Mouse (Mus musculus) yolk sac, embryonic 10.5 days (tissue): ENCODE measurements around the gene Foxp1.
A peak's percentile ranks its signal among the peaks of the same experiment; 100 is the strongest.

Source experiments
- DNase-seq: peaks from one replicate; pipeline ENCODE4 v3.0.0-alpha.2; 2017; ENCODE audit warnings: low spot score

Foxp1 gene

GRCm38 (mm10) chr6:99131815-99132214, 390.7 kb downstream of the Foxp1 start:
- DNase-seq = no peak

- DNase-seq = no peak
Observed at GRCm38 (mm10) chr6:99130758-99131410, 391.6 kb downstream of the Foxp1 start.

- DNase-seq = no peak
Observed at GRCm38 (mm10) chr6:99126717-99127116, 395.8 kb downstream of the Foxp1 start.

GRCm38 (mm10) chr6:99120776-99121766, 401.4 kb downstream of the Foxp1 start:
- DNase-seq = no peak

- DNase-seq = no peak
Observed at GRCm38 (mm10) chr6:99118534-99118933, 404.0 kb downstream of the Foxp1 start.

- no peak for DNase-seq
Observed at GRCm38 (mm10) chr6:99117411-99117810, 405.1 kb downstream of the Foxp1 start.

- no peak for DNase-seq
Observed at GRCm38 (mm10) chr6:99111856-99112255, 410.7 kb downstream of the Foxp1 start.

- no peak for DNase-seq
Observed at GRCm38 (mm10) chr6:99108417-99108816, 414.1 kb downstream of the Foxp1 start.

GRCm38 (mm10) chr6:99107674-99108073, 414.8 kb downstream of the Foxp1 start:
- DNase-seq = no peak

GRCm38 (mm10) chr6:99107081-99107482, 415.4 kb downstream of the Foxp1 start:
- no peak for DNase-seq

- no peak for DNase-seq
Observed at GRCm38 (mm10) chr6:99105979-99106378, 416.5 kb downstream of the Foxp1 start.

- DNase-seq = no peak
Observed at GRCm38 (mm10) chr6:99104446-99104845, 418.1 kb downstream of the Foxp1 start.

- no peak for DNase-seq
Observed at GRCm38 (mm10) chr6:99103911-99104310, 418.6 kb downstream of the Foxp1 start.

- DNase-seq = peak; percentile 81
Observed at GRCm38 (mm10) chr6:99101489-99101908, 421.0 kb downstream of the Foxp1 start.

- no peak for DNase-seq
Observed at GRCm38 (mm10) chr6:99100331-99100730, 422.2 kb downstream of the Foxp1 start.

- DNase-seq = peak; percentile 21
Observed at GRCm38 (mm10) chr6:99099781-99100180, 422.7 kb downstream of the Foxp1 start.

- no peak for DNase-seq
Observed at GRCm38 (mm10) chr6:99097191-99097590, 425.3 kb downstream of the Foxp1 start.

GRCm38 (mm10) chr6:99096776-99097166, 425.8 kb downstream of the Foxp1 start:
- DNase-seq = no peak

- DNase-seq = peak; percentile 72
Observed at GRCm38 (mm10) chr6:99096105-99096775, 426.3 kb downstream of the Foxp1 start.

- no peak for DNase-seq
Observed at GRCm38 (mm10) chr6:99095185-99096104, 427.1 kb downstream of the Foxp1 start.

GRCm38 (mm10) chr6:99094339-99094989, 428.1 kb downstream of the Foxp1 start:
- DNase-seq = no peak
